Mouse (Mus musculus): Measurements from ENCODE around the gene Pcnt.

Gene Pcnt

GRCm38 (mm10) chr10:76442178-76443088 lies at the start of gene Pcnt:
Gene Pcnt (minus strand): TSS chr10:76442786.
- peak; percentile 94 to 97 for DNase-seq

DNA sequence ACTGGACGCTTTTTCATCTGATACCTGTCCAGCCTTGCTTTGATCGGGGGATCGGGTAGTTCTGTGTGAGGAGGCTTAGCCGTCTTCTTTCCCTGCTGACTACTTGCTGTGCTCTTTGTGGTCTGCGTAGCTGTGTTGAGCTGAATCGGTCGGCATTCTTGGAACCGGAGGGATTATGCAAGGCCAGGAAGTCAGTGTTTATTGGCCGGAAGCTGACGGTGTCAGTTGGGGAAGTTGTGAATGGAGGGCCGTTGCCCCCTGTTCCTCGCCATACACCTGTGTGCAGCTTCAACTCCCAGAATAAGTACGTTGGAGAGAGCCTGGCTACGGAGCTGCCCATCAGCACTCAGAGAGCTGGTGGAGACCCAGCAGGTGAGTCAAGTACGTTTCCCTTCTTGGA lies 46.6 kb upstream of the Pcnt start:
- DNase-seq: no peak

DNA sequence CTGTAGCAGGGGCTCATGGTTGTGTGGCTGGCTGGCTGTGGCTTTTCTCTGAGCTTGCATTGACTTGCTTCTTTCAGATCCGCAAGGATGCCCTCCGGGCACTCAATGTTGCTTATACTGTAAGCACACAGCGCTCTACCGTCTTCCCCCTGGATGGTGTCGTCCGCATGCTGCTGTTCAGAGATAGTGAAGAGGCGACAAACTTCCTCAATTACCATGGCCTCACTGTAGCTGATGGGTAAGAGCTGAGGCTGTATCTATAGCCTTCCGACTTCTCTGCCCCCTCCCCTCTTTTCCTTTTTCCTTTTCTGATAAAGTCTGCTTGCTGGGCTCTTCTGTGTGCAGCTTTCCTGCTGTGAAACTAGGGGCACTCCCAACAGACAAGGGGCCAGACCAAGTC lies 45.7 kb upstream of the Pcnt start:
- no peak for DNase-seq

DNA sequence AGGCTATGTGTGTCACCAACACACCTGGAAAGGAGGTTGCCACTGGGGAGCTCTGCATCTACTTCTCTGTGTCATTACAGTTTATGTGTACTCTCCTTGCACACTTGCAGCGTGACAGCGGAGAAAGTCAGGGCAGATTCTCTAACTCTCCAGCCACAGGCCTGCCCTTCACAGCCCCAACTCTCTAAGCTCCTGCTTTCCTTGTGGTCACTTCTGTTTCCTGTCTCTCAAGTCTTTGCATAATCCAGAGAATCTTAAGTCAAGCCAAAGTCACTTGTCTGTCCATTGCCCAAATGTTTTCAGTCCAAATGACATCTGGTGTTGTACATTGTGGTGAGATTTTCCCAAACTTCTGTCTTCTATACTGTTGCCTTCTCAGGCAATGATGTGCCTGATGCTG lies 43.7 kb upstream of the Pcnt start:
- DNase-seq: no peak

- DNase-seq: no peak
Observed at GRCm38 (mm10) chr10:76481480-76481879, 38.9 kb upstream of the Pcnt start.

DNA sequence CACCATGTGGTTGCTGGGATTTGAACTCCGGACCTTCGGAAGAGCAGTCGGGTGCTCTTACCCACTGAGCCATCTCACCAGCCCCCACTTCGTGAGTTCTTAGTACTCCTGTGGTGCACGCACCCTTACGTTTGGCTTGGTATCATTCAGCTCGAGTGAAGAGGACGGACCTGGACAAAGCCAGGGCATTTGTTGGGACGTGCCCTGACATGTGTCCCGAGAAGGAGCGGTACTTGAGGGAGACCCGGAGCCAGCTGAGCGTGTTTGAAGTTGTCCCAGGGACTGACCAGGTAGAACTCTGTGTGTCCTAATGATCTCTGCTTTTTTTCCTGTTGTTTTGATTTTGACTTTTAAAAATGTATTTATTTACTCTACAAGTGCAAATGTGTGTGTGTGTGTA lies 38.3 kb upstream of the Pcnt start:
- DNase-seq: no peak

DNA sequence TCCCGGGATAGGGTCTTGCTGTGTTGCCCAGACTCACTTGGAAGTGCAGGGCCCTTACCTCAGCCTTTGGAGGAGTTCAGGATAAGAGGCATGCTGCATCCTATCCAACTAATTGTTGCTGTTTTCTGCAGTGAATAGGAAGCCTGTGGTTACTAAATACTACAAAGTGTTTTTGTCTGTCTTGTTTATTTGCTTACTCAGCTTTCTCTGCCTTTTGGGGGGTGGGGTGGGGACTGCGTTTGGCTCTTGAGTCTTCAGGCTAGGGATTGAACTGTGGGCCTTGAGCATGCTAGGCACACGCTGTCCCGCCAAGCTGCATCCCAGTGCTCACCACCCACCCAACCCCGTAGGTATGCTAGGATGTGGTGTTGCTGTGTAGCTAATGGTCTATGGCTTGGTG lies 31.2 kb upstream of the Pcnt start:
- DNase-seq: no peak

DNA sequence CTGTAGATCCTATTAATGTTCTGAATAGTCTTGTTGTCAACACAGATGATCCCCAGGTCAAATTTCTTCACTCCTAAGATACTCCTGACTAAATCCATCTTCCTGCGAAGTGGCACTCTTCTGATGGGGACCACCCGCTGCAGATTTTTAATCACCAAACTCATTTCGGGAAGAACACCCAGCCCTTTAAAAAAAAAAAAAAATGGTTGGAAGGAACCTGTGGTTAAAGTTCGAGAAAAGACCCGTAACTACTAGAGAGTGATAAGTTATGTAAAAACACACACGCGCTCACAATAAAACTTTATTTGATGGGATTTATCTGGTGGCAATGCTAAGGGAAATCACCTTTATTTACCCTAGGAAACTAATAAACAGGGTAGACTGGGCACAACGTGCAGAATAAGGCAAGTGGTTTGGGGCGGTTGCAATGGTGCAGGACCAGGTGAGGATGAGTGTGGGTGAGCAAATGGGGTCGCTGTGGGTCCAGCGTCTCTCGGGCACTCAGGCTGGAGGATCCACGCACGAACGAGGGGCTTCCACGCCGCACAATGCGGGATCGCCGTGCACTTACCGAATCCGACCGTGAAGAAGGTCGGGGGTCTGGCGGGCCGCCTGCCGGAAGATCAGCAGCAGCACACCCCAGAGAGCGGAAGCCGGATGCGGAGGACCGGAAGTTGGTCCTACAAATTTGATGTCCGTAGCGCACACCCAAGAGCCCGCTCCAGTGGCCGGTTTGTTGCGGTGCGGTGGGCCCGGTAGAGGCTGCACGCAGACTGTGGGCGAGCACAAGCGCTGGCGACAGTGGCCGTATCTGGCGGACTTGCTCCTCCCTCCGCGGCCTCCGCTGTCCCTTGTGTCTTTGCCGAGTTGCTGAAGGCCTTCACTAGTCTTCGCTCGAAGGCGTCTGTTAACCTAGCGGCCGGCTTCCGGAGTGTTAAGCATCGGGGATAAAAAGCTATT lies 25.9 kb upstream of the Pcnt start, which contains the start of the genes Mcm3ap and Ybey:
Gene Mcm3ap, plus strand, starts transcription at position 725 of the 960 bp plus-strand sequence.
Gene Ybey, minus strand, starts transcription at position 912 of the 960 bp plus-strand sequence.
- peak; percentile 88 to 89 for DNase-seq

DNA sequence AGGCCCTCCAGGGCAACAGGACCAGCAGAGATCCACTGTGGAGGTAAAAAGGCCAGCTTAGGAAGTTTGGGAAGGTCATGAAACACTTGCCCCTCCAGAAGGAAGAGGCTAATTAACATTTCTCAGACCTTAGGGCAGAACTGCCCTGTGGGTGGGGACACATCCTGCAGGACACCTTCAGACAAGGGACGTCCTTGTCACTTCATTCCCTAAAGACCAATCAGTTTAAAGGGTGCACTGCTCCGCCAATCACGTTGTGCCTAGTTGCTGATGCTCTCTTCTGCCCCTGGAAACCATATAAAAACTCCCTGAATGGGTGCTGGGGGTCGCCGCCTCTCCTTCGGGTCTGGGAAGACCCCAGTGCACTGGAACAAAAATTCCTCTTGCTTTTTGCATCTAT lies 20.1 kb upstream of the Pcnt start:
- DNase-seq: no peak

DNA sequence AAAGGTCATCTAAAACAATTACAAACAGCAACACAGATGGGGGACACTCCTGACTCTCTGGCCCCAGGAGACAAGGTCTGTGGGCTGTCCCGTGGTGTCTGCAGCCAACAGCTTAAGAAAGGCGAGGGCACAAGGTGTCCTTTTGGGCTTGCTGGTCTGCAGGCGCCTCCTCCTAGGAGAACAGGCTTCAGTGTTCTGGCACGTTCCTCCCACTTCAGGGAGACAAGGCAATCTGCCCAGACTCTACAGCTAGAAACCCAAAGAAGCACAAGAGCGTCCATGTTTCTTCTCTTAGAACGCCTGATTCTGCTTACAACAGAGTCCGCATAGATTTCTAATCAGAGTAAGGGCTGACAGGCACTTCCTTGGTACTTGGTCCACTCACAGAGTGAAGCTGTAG lies 19.7 kb upstream of the Pcnt start:
- no peak for DNase-seq

DNA sequence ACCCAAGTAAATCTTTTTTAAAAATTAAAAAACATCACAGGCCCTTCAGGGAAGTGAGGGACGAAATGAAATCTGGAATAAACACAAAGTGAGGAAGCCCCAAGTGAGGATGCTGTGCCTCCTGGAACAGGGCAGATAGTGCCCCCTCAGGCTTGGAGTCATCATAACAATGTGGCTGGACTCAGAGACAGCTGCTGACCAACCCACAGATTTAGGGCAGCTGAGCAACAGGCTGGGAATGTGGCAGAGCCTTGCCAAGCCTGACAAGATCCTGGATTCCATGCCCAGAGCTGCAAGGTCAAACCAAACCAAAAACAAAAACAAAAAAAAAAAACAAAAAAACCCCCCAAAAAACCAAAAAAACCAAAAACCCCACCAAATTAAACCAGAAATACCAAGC lies 18.7 kb upstream of the Pcnt start:
- no peak for DNase-seq

DNA sequence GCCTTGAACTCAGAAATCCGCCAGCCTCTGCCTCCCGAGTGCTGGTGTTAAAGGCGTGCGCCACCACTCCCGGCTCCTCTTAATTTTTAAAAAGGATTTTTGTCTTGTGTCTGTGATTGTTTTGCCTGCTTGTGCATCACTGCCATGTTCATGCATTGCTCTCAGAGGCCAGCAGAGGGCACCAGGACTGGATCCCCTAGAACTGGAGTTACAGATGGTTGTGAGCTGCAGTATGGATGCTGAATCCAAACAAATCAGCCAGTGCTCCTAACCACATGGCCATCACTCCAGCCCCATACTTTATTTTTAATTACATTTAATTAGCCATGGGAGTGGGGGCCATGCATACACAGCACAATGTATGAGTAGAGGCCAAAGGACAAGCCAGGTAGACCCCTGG lies 12.7 kb upstream of the Pcnt start:
- DNase-seq: peak; percentile 43 to 44

GRCm38 (mm10) chr10:76448851-76449250 lies 6.3 kb upstream of the Pcnt start, which contains the start of gene 2610028H24Rik:
Gene 2610028H24Rik (plus strand): TSS chr10:76449081.
- DNase-seq: no peak

GRCm38 (mm10) chr10:76447406-76448229 lies 5.0 kb upstream of the Pcnt start:
- DNase-seq: no peak

GRCm38 (mm10) chr10:76445996-76446681 lies 3.6 kb upstream of the Pcnt start:
- no peak for DNase-seq

GRCm38 (mm10) chr10:76440281-76440680 lies 2.3 kb downstream of the Pcnt start, which contains the start of gene AC141477.1:
Gene AC141477.1 (minus strand): TSS chr10:76440444.
- no peak for DNase-seq

DNA sequence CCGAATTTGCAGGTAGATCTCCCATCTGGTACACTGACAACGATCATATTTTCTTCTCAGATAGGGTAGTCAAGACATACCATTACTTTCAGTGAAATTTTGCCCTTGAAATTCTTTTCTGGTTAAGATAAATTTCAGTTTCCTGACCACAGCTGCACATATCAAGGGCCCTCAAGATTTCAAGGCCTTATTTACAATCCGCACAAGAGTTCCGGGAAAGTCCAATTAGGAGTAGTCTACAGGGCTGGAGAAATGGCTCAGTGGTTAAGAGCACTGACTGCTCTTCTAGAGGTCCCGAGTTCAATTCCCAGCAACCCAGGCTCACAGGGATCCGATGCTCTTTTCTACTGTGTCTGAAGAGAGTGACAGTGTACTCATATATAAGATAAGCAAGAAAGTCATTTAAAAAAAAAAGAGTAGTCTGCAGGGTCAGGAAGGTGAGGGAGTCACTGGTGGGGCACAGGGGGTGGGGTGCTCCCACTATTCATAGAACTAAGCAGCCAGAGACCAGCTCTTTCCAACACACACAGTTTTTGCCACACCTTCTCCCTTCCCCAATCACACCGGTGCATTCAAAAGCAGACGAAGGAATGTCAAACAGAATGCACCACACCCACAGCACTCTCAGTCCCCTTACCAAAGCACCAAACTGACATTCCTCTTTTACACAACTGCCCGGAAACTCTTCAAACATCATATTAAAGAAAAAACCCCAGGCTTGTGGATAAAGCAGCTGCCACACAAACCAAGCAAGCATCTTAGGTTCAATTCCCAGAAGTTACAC lies 3.3 kb downstream of the Pcnt start:
- no peak for DNase-seq

- no peak for DNase-seq
Observed at GRCm38 (mm10) chr10:76433925-76434324, 8.7 kb downstream of the Pcnt start.

DNA sequence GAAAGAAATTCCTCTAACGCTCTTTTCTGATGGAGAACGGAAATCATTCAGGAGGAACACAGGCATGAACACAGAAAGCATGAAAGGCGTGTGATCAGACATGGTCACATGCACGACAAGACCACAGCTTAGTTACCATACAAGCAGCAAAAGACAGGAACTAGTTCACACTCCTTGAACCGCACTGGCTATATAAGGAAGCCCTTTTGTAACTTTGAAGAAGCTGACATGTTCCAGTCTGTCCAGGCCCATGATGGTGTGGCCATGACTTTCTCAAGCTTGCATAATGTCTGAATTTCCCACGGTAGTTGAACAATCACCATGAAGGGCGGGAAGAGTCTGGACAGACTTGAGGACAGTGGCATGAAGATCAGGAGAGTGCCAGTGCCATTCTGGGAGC lies 16.9 kb downstream of the Pcnt start:
- DNase-seq: no peak

GRCm38 (mm10) chr10:76416811-76417210 lies 25.8 kb downstream of the Pcnt start:
- DNase-seq: peak; percentile 56 to 74

- DNase-seq: no peak
Observed at GRCm38 (mm10) chr10:76408520-76408919, 34.1 kb downstream of the Pcnt start.

All from cerebellum, postnatal 36 days (tissue).